Mouse (Mus musculus): ENCODE measurements around the gene Lrfn4.

GRCm38 (mm10) chr19:4593792-4594522 lies 21.5 kb downstream of the Lrfn4 start:
- TF ChIP-seq CTCF (IDR thresholded peaks at IDR 0.05; ENCODE audit: low read depth) (no peak), EP300 (IDR thresholded peaks at IDR 0.05; ENCODE audit: low read depth) (no peak)

Data from heart, postnatal 0 days (tissue).